Mouse (Mus musculus): ENCODE results near the gene Slfn14. TPM values are rescaled to one million over a fixed set of nuclear protein-coding genes. Genes with fewer than 3 reads are reported as not detected.

Gene Slfn14
- polyA plus RNA-seq, 1 experiment from 2014 or later, result 0.32 TPM

- Histone ChIP-seq H3K27ac (replicated peaks in 1 of 2; ENCODE audit: control insufficient read depth in 1 of 2, insufficient read depth in 1 of 2, low read depth in 2 of 2, low read length in 2 of 2) (no peak overlapping the region), H3K4me2 (ENCODE audit: low read length) (no peak overlapping the region), H3K4me3 (ENCODE audit: control insufficient read depth in 1 of 2, insufficient read depth in 1 of 2, low read depth in 1 of 2, low read length in 2 of 2) (no peak overlapping the region), H3K9me3 (ENCODE audit: control insufficient read depth, low read length) (no peaks in the 10 kb centered on the region), H3K9ac (ENCODE audit: low read length) (no peak overlapping the region), H3K27me3 (ENCODE audit: control insufficient read depth, insufficient read depth, low read length) (no peaks in the 10 kb centered on the region), H3K36me3 (ENCODE audit: control insufficient read depth, insufficient read depth, low read length) (no peaks in the 10 kb centered on the region), H3K4me1 (ENCODE audit: control insufficient read depth in 2 of 2, insufficient read depth in 2 of 2, low read length in 2 of 2) (no peaks in the 10 kb centered on the region)
- WGBS, result 63% methylated on average over 7 of the region's 7 CpGs
- ATAC-seq (ENCODE audit: insufficient number of reproducible peaks, insufficient read depth, low FRiP score, low read depth), result no peak
Observed at GRCm38 (mm10) chr11:83227926-83228723, 58.4 kb downstream of the Slfn14 start.

GRCm38 (mm10) chr11:83225371-83225960 is 61.1 kb downstream of the Slfn14 start:
- WGBS, result 78% methylated on average over 9 of the region's 9 CpGs
- Histone ChIP-seq H3K36me3 (ENCODE audit: control insufficient read depth, insufficient read depth, low read length) (no peaks in the 10 kb centered on the region), H3K9ac (ENCODE audit: low read length) (no peak overlapping the region), H3K9me3 (ENCODE audit: control insufficient read depth, low read length) (no peaks in the 10 kb centered on the region), H3K27ac (replicated peaks in 1 of 2; ENCODE audit: control insufficient read depth in 1 of 2, insufficient read depth in 1 of 2, low read depth in 2 of 2, low read length in 2 of 2) (no peak overlapping the region), H3K4me1 (ENCODE audit: control insufficient read depth in 2 of 2, insufficient read depth in 2 of 2, low read length in 2 of 2) (no peaks in the 10 kb centered on the region), H3K27me3 (ENCODE audit: control insufficient read depth, insufficient read depth, low read length) (no peaks in the 10 kb centered on the region), H3K4me3 (ENCODE audit: control insufficient read depth in 1 of 2, insufficient read depth in 1 of 2, low read depth in 1 of 2, low read length in 2 of 2) (no peak overlapping the region), H3K4me2 (ENCODE audit: low read length) (no peak overlapping the region)
- no peak for ATAC-seq (ENCODE audit: insufficient number of reproducible peaks, insufficient read depth, low FRiP score, low read depth)

Other genes starting within 250 kb of the Slfn14 start
- gene Slfn2, start 221.6 kb downstream of the Slfn14 start, polyA plus RNA-seq (2014; fragmentation: Nextera tagmentation; extraction: Ambion mirVana), result 4.5 and 5.5 TPM in 2 replicates
- gene Slfn1, start 169.9 kb downstream of the Slfn14 start, polyA plus RNA-seq (2014; fragmentation: Nextera tagmentation; extraction: Ambion mirVana), result 0.11 and 0.80 TPM in 2 replicates
- gene Slfn4, start 111.5 kb downstream of the Slfn14 start, polyA plus RNA-seq (2014; fragmentation: Nextera tagmentation; extraction: Ambion mirVana), result not detected in 2 replicates
- 1.3 and 1.6 TPM in 2 replicates for gene Slfn3, start 95.4 kb downstream of the Slfn14 start, polyA plus RNA-seq (2014; fragmentation: Nextera tagmentation; extraction: Ambion mirVana)
- 44.6 and 46.5 TPM in 2 replicates for gene Ap2b1, start 12.3 kb upstream of the Slfn14 start, polyA plus RNA-seq (2014; fragmentation: Nextera tagmentation; extraction: Ambion mirVana)
- 9.0 and 9.2 TPM in 2 replicates for gene Pex12, start 15.9 kb upstream of the Slfn14 start, polyA plus RNA-seq (2014; fragmentation: Nextera tagmentation; extraction: Ambion mirVana)
- 4.6 and 5.9 TPM in 2 replicates for gene Rasl10b, start 122.4 kb upstream of the Slfn14 start, polyA plus RNA-seq (2014; fragmentation: Nextera tagmentation; extraction: Ambion mirVana)
- 0.09 TPM in 1 of 2 replicates, not detected in the other for gene Gas2l2, start 142.7 kb upstream of the Slfn14 start, polyA plus RNA-seq (2014; fragmentation: Nextera tagmentation; extraction: Ambion mirVana)
- 1.4 and 1.8 TPM in 2 replicates for gene 1700020L24Rik, start 151.0 kb upstream of the Slfn14 start, polyA plus RNA-seq (2014; fragmentation: Nextera tagmentation; extraction: Ambion mirVana)
- 3.7 and 4.0 TPM in 2 replicates for gene Mmp28, start 176.3 kb upstream of the Slfn14 start, polyA plus RNA-seq (2014; fragmentation: Nextera tagmentation; extraction: Ambion mirVana)
- gene Taf15, start 186.4 kb upstream of the Slfn14 start, polyA plus RNA-seq (2014; fragmentation: Nextera tagmentation; extraction: Ambion mirVana), result 10.8 and 12.8 TPM in 2 replicates
- gene Heatr9, start 235.4 kb upstream of the Slfn14 start, polyA plus RNA-seq (2014; fragmentation: Nextera tagmentation; extraction: Ambion mirVana), result not detected in 2 replicates
- gene Ccl5, start 243.8 kb upstream of the Slfn14 start, polyA plus RNA-seq (2014; fragmentation: Nextera tagmentation; extraction: Ambion mirVana), result 0.39 TPM in 1 of 2 replicates, not detected in the other